ENCODE assay signal across 27 mouse cellular contexts in genomic region chr10:42682421-42682820, GRCm38 (mm10).
DNase-seq lines count a peak whose midpoint lies in the region; ATAC-seq lines count a peak whose summit lies in the region.
"Had no signal": no experiment of that assay in that cellular context is flagged by ENCODE, and none has a peak within 500 bp of the region (broad histone marks: within the 10 kb centered on the region; RNA-seq: fewer than 3 reads in every experiment).

No protein-coding gene starts in this region.

- H3K9me3 ChIP-seq in kidney, embryonic 14.5 days (ENCODE audit: control insufficient read depth, low read length): no peaks in the 10 kb centered on the region
- H3K9me3 ChIP-seq: forebrain, embryonic 10.5 days; forebrain, embryonic 13.5 days; G1E; heart, embryonic 10.5 days; heart, embryonic 13.5 days; hindbrain, embryonic 15.5 days had no signal

- H3K4me1 ChIP-seq in kidney, embryonic 14.5 days (ENCODE audit: control insufficient read depth, insufficient read depth, low read length): no peaks in the 10 kb centered on the region

- no peak overlapping the region for H3K9ac ChIP-seq in kidney, embryonic 14.5 days (ENCODE audit: low read depth, low read length)
- H3K9ac ChIP-seq: forebrain, embryonic 13.5 days; heart, embryonic 13.5 days; hindbrain, embryonic 15.5 days had no signal

- peaks cover 3% of the 10 kb centered on the region; the same call in 1 of the 2 replicates for H3K27me3 ChIP-seq in kidney, embryonic 14.5 days (ENCODE audit: control insufficient read depth, insufficient read depth, low read length)
- H3K27me3 ChIP-seq: CH12.LX; forebrain, embryonic 13.5 days; heart, embryonic 13.5 days; hindbrain, embryonic 15.5 days; Patski had no signal

- H3K36me3 ChIP-seq in kidney, embryonic 14.5 days (ENCODE audit: control insufficient read depth, insufficient read depth, low read length): no peaks in the 10 kb centered on the region

- H3K4me3 ChIP-seq in kidney, embryonic 14.5 days (ENCODE audit: low read length): no peak overlapping the region
- H3K4me3 ChIP-seq: forebrain, embryonic 10.5 days; forebrain, embryonic 13.5 days; heart, adult 2 months; heart, embryonic 10.5 days; heart, embryonic 13.5 days; hindbrain, embryonic 15.5 days had no signal

- no peak for ATAC-seq in kidney, embryonic 14.5 days (ENCODE audit: low FRiP score, low TSS enrichment)
- ATAC-seq: forebrain, embryonic 13.5 days; forebrain, embryonic 16.5 days; Patski had no signal

- DNase-seq in kidney, adult 18-20 months: peak; percentile 13
- peak; percentile 13 for DNase-seq in kidney, postnatal 14 days
- DNase-seq in kidney, adult 11 months: no peak
- DNase-seq in adipocyte (ENCODE audit: low spot score): peak; percentile 19
- no peak for DNase-seq in embryo, embryonic 11 days
- DNase-seq: adrenal gland, adult 8-10 months; adrenal gland, postnatal 25 days; B cell, adult 2 months; cerebellum, adult 11-12 months; cerebellum, adult 8-10 months; cerebellum, postnatal 10 days; cerebellum, postnatal 36 days; gastrocnemius, postnatal 10 days; gastrocnemius, postnatal 36 days; heart, adult 2 months; heart, postnatal 14 days; heart, postnatal 4 days had no signal

- no peak overlapping the region for H3K4me2 ChIP-seq in kidney, embryonic 14.5 days (replicated peaks; ENCODE audit: low read depth, low read length)
- H3K4me2 ChIP-seq: forebrain, embryonic 13.5 days; heart, embryonic 13.5 days; hindbrain, embryonic 15.5 days had no signal

- WGBS in kidney, embryonic 14.5 days: 93% methylated on average over 8 of the region's 8 CpGs

- no peak overlapping the region for H3K27ac ChIP-seq in kidney, embryonic 14.5 days (ENCODE audit: low read depth, low read length)
- H3K27ac ChIP-seq: forebrain, embryonic 10.5 days; forebrain, embryonic 13.5 days; heart, adult 2 months; heart, embryonic 10.5 days; heart, embryonic 13.5 days; hindbrain, embryonic 15.5 days had no signal

Comparison
In these comparisons a context has a peak if more than half of its experiments do, and no peak if none do; other contexts are left out.
1. DNase-seq: peak in kidney, adult 18-20 months (single experiment), kidney, postnatal 14 days (single experiment) and adipocyte (single experiment); none in kidney, adult 11 months (single experiment) and embryo, embryonic 11 days (single experiment).